Mouse (Mus musculus): ENCODE measurements at regions not wholly inside any gene's neighbourhood (a gene's known extent, or its start where the extent isn't known, plus 50 kb on each side); places are given as distances from the start of the nearest gene placed in this dataset.

DNA sequence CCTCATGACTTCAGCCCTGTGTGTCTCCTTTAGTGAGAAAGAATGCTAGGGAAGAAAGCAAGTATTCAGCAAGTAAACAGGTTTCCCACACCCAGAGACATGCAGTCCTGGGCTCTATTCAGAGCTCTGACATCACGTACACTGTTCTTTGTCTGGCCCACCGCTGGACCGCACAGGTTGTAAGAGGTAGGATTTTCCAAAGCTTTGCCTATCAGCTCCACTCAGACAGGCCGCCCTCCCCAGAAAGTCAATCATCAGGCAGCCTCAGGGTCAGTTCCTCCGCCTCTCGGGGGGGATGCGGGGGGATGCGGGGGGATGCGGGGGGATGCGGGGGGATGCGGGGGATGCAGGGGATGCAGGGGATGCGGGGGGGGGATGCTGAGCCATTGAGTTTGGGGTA is 94.7 kb upstream of the Smarca2 start:
- TF ChIP-seq POLR2A (IDR thresholded peaks at IDR 0.05; ENCODE audit: low read depth, low read length) = no peak
- TF ChIP-seq CTCF (IDR thresholded peaks at IDR 0.05; ENCODE audit: extremely low read depth, insufficient read length, insufficient replicate concordance, low read depth, low read length) = no peak
